8 mouse cellular contexts compared by ENCODE assay signal in the genomic region with DNA sequence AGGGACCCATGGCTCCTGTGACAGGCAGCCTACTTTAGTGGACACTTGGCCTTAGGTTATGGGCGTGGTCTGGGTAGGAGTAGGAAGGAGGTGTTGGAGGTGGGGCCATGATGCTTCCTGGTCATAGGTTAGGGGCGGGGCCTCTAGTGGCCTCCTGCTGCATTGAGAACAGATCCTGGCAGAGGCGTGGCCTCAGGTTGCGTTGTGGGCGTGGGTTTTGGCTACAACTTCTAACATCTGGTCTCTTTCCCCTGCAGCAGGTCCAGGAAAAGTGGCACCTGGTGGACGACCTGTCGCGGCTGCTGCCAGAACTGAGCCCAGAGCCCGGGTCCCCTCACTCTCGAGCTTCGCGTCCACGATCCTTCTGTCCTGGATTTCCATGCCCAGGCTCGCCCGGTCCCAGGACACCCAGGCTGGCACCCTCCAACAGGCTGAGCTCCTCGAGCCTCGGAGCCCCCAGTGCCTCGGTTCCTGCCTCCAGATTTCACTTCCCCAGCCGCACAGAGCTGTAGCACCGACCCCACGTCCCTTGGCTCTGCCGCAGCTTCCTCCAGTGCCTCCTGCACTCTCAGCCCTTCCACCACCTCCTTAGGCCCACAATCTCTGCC. TPM values are rescaled to one million over a fixed set of nuclear protein-coding genes. Genes with fewer than 3 reads are reported as not detected.
DNase-seq lines count a peak whose midpoint lies in the region; ATAC-seq and TF ChIP-seq lines count a peak whose summit lies in the region.

No protein-coding gene starts in this region.

- peak; percentile 78 for DNase-seq in intestine, embryonic 14.5 days (ENCODE audit: low spot score)
- DNase-seq in retina, postnatal 1 day = peak; percentile 42
- DNase-seq in right cerebral cortex, postnatal 36 days (ENCODE audit: low spot score in 2 of 2) = no peak
- DNase-seq in cerebellum, adult 11-12 months = no peak

- peaks cover 6% of the 10 kb centered on the region; the same call in 1 of the 2 replicates for H3K4me1 ChIP-seq in forebrain, embryonic 13.5 days
- H3K4me1 ChIP-seq in forebrain, embryonic 16.5 days (replicated peaks; ENCODE audit: control insufficient read depth, insufficient read depth, low read length) = 0 out of 2 replicates have a peak, but pooled peaks cover 5% of the 10 kb centered on the region
- peaks cover 8% of the 10 kb centered on the region for H3K4me1 ChIP-seq in bone marrow, adult 2 months (ENCODE audit: control insufficient read depth, insufficient read depth, low read length)
- peaks cover 15% of the 10 kb centered on the region for H3K4me1 ChIP-seq in intestine, embryonic 14.5 days (replicated peaks; ENCODE audit: control insufficient read depth, insufficient read depth, low read length)
- H3K4me1 ChIP-seq in liver, embryonic 15.5 days (replicated peaks) = peaks cover 75% of the 10 kb centered on the region

- ATAC-seq in forebrain, embryonic 13.5 days = no peak
- ATAC-seq in forebrain, embryonic 16.5 days = no peak
- peak; percentile 42 for ATAC-seq in intestine, embryonic 14.5 days (replicated peaks; ENCODE audit: low FRiP score, low TSS enrichment, low read depth)
- peak; percentile 74 for ATAC-seq in liver, embryonic 15.5 days (ENCODE audit: insufficient read depth)

- H3K27me3 ChIP-seq in forebrain, embryonic 13.5 days = peaks cover 24% of the 10 kb centered on the region
- H3K27me3 ChIP-seq in forebrain, embryonic 16.5 days (replicated peaks; ENCODE audit: control insufficient read depth, insufficient read depth, low read length) = no peaks in the 10 kb centered on the region; the same call in 1 of the 2 replicates
- H3K27me3 ChIP-seq in intestine, embryonic 14.5 days (replicated peaks; ENCODE audit: control insufficient read depth, insufficient read depth, low read length) = no peaks in the 10 kb centered on the region
- H3K27me3 ChIP-seq in liver, embryonic 15.5 days = no peaks in the 10 kb centered on the region

- no peaks in the 10 kb centered on the region for H3K36me3 ChIP-seq in forebrain, embryonic 13.5 days (ENCODE audit: poor library complexity, severe bottlenecking)
- no peaks in the 10 kb centered on the region for H3K36me3 ChIP-seq in forebrain, embryonic 16.5 days (ENCODE audit: control insufficient read depth, insufficient read depth)
- H3K36me3 ChIP-seq in intestine, embryonic 14.5 days (ENCODE audit: control insufficient read depth, insufficient read depth, low read length) = no peaks in the 10 kb centered on the region
- peaks cover 36% of the 10 kb centered on the region for H3K36me3 ChIP-seq in liver, embryonic 15.5 days (replicated peaks)

- TF ChIP-seq POLR2A in bone marrow, adult 2 months (IDR thresholded peaks at IDR 0.05; ENCODE audit: borderline replicate concordance, control insufficient read depth, low read depth, low read length) = peak; percentile 44; the same call in 1 of the 2 replicates

- no peak overlapping the region for H3K4me3 ChIP-seq in forebrain, embryonic 13.5 days
- no peak overlapping the region for H3K4me3 ChIP-seq in forebrain, embryonic 16.5 days (replicated peaks; ENCODE audit: low read length)
- H3K4me3 ChIP-seq in bone marrow, adult 2 months (replicated peaks; ENCODE audit: control insufficient read depth, low read depth, low read length) = peak overlapping the region; percentile 28
- H3K4me3 ChIP-seq in intestine, embryonic 14.5 days (ENCODE audit: low read depth, low read length) = peak overlapping the region; percentile 15; the same call in 1 of the 2 replicates
- peak overlapping the region; percentile 47 for H3K4me3 ChIP-seq in liver, embryonic 15.5 days (replicated peaks)

- H3K9ac ChIP-seq in forebrain, embryonic 13.5 days = no peak overlapping the region
- no peak overlapping the region for H3K9ac ChIP-seq in forebrain, embryonic 16.5 days (replicated peaks; ENCODE audit: low read depth, low read length)
- H3K9ac ChIP-seq in intestine, embryonic 14.5 days (ENCODE audit: low read length) = 0 out of 2 replicates have a peak overlapping the region, but pooled peaks have one; percentile 13
- H3K9ac ChIP-seq in liver, embryonic 15.5 days = peak overlapping the region; percentile 58

- WGBS in forebrain, embryonic 13.5 days = 12% methylated on average over 22 of the region's 22 CpGs
- 10% methylated on average over 22 of the region's 22 CpGs for WGBS in forebrain, embryonic 16.5 days
- WGBS in bone marrow, adult 2 months = 9% methylated on average over 22 of the region's 22 CpGs
- WGBS in intestine, embryonic 14.5 days = 6% methylated on average over 22 of the region's 22 CpGs
- WGBS in liver, embryonic 15.5 days (ENCODE audit: insufficient replicate concordance) = 8% methylated on average over 22 of the region's 22 CpGs

- peak overlapping the region; percentile 12; the same call in 1 of the 2 replicates for H3K4me2 ChIP-seq in forebrain, embryonic 13.5 days
- no peak overlapping the region for H3K4me2 ChIP-seq in forebrain, embryonic 16.5 days (ENCODE audit: low read length)
- peak overlapping the region; percentile 48 for H3K4me2 ChIP-seq in intestine, embryonic 14.5 days (ENCODE audit: low read length)
- peak overlapping the region; percentile 80 for H3K4me2 ChIP-seq in liver, embryonic 15.5 days

- H3K9me3 ChIP-seq in forebrain, embryonic 13.5 days (replicated peaks) = no peaks in the 10 kb centered on the region
- H3K9me3 ChIP-seq in forebrain, embryonic 16.5 days (ENCODE audit: control insufficient read depth, low read length) = no peaks in the 10 kb centered on the region
- H3K9me3 ChIP-seq in intestine, embryonic 14.5 days (ENCODE audit: control insufficient read depth, low read length) = no peaks in the 10 kb centered on the region
- no peaks in the 10 kb centered on the region for H3K9me3 ChIP-seq in liver, embryonic 15.5 days (replicated peaks)

- no peak overlapping the region for H3K27ac ChIP-seq in forebrain, embryonic 13.5 days
- no peak overlapping the region for H3K27ac ChIP-seq in forebrain, embryonic 16.5 days (ENCODE audit: low read length)
- H3K27ac ChIP-seq in bone marrow, adult 2 months (ENCODE audit: control insufficient read depth, insufficient read depth, low read depth, low read length, poor library complexity) = peak overlapping the region; percentile 78
- peak overlapping the region; percentile 38; the same call in 1 of the 2 replicates for H3K27ac ChIP-seq in intestine, embryonic 14.5 days (ENCODE audit: low read depth)
- peak overlapping the region; percentile 85 for H3K27ac ChIP-seq in liver, embryonic 15.5 days (replicated peaks)

- TF ChIP-seq CTCF in bone marrow, adult 2 months (IDR thresholded peaks at IDR 0.05; ENCODE audit: control insufficient read depth, insufficient read depth, low read length) = no peak

RNA-seq across cellular contexts. Expression of gene 6030468B19Rik, which starts 5.1 kb away (rescaled TPM):
- not detected in 2 replicates for polyA plus RNA-seq in forebrain, embryonic 13.5 days (2015; fragmentation: Nextera tagmentation; extraction: Ambion mirVana)
- polyA plus RNA-seq in forebrain, embryonic 16.5 days (2015; fragmentation: Nextera tagmentation; extraction: Ambion mirVana) = not detected in 2 replicates
- polyA plus RNA-seq in bone marrow, adult 2 months (2011; ENCODE audit: insufficient read depth, insufficient read length, low replicate concordance, missing spikeins) = 13.5 and 16.7 TPM in 2 replicates
- 0.28 TPM in 2 replicates for polyA plus RNA-seq in intestine, embryonic 14.5 days (2014; fragmentation: Nextera tagmentation; extraction: Ambion mirVana)
- 90.0 and 95.8 TPM in 2 replicates for polyA plus RNA-seq in liver, embryonic 15.5 days (2015; fragmentation: Nextera tagmentation; extraction: Ambion mirVana)

RNA-seq across cellular contexts. Expression of gene Tmc6, which starts 10.4 kb away (rescaled TPM):
- polyA plus RNA-seq in forebrain, embryonic 13.5 days (2015; fragmentation: Nextera tagmentation; extraction: Ambion mirVana) = 1.8 and 2.1 TPM in 2 replicates
- 2.7 and 3.3 TPM in 2 replicates for polyA plus RNA-seq in forebrain, embryonic 16.5 days (2015; fragmentation: Nextera tagmentation; extraction: Ambion mirVana)
- 129 and 194 TPM in 2 replicates for polyA plus RNA-seq in bone marrow, adult 2 months (2011; ENCODE audit: insufficient read depth, insufficient read length, low replicate concordance, missing spikeins)
- 20.7 and 26.1 TPM in 2 replicates for polyA plus RNA-seq in intestine, embryonic 14.5 days (2014; fragmentation: Nextera tagmentation; extraction: Ambion mirVana)
- 51.0 and 57.8 TPM in 2 replicates for polyA plus RNA-seq in liver, embryonic 15.5 days (2015; fragmentation: Nextera tagmentation; extraction: Ambion mirVana)

RNA-seq across cellular contexts. Expression of gene Tmc8, which starts 10.5 kb away (rescaled TPM):
- polyA plus RNA-seq in forebrain, embryonic 13.5 days (2015; fragmentation: Nextera tagmentation; extraction: Ambion mirVana) = 0.45 and 0.52 TPM in 2 replicates
- polyA plus RNA-seq in forebrain, embryonic 16.5 days (2015; fragmentation: Nextera tagmentation; extraction: Ambion mirVana) = 0.78 and 0.99 TPM in 2 replicates
- polyA plus RNA-seq in bone marrow, adult 2 months (2011; ENCODE audit: insufficient read depth, insufficient read length, low replicate concordance, missing spikeins) = 32.6 and 51.1 TPM in 2 replicates
- 3.8 and 5.2 TPM in 2 replicates for polyA plus RNA-seq in intestine, embryonic 14.5 days (2014; fragmentation: Nextera tagmentation; extraction: Ambion mirVana)
- 15.0 and 20.4 TPM in 2 replicates for polyA plus RNA-seq in liver, embryonic 15.5 days (2015; fragmentation: Nextera tagmentation; extraction: Ambion mirVana)

RNA-seq across cellular contexts. Expression of gene Gm20708, which starts 17.1 kb away (rescaled TPM):
- 0.36 and 0.49 TPM in 2 replicates for polyA plus RNA-seq in forebrain, embryonic 13.5 days (2015; fragmentation: Nextera tagmentation; extraction: Ambion mirVana)
- 0.19 and 0.90 TPM in 2 replicates for polyA plus RNA-seq in forebrain, embryonic 16.5 days (2015; fragmentation: Nextera tagmentation; extraction: Ambion mirVana)
- 9.5 and 12.3 TPM in 2 replicates for polyA plus RNA-seq in bone marrow, adult 2 months (2011; ENCODE audit: insufficient read depth, insufficient read length, low replicate concordance, missing spikeins)
- 0.83 TPM in 1 of 2 replicates, not detected in the other for polyA plus RNA-seq in intestine, embryonic 14.5 days (2014; fragmentation: Nextera tagmentation; extraction: Ambion mirVana)
- 0.28 and 0.45 TPM in 2 replicates for polyA plus RNA-seq in liver, embryonic 15.5 days (2015; fragmentation: Nextera tagmentation; extraction: Ambion mirVana)

RNA-seq across cellular contexts. Expression of gene Syngr2, which starts 17.1 kb away (rescaled TPM):
- polyA plus RNA-seq in forebrain, embryonic 13.5 days (2015; fragmentation: Nextera tagmentation; extraction: Ambion mirVana) = 15.9 and 17.4 TPM in 2 replicates
- polyA plus RNA-seq in forebrain, embryonic 16.5 days (2015; fragmentation: Nextera tagmentation; extraction: Ambion mirVana) = 13.1 and 14.4 TPM in 2 replicates
- polyA plus RNA-seq in bone marrow, adult 2 months (2011; ENCODE audit: insufficient read depth, insufficient read length, low replicate concordance, missing spikeins) = 56.0 and 120 TPM in 2 replicates
- 145 TPM in 2 replicates for polyA plus RNA-seq in intestine, embryonic 14.5 days (2014; fragmentation: Nextera tagmentation; extraction: Ambion mirVana)
- 49.2 and 54.7 TPM in 2 replicates for polyA plus RNA-seq in liver, embryonic 15.5 days (2015; fragmentation: Nextera tagmentation; extraction: Ambion mirVana)

Comparison
In these comparisons a context has a peak if more than half of its experiments do, and no peak if none do; other contexts are left out.
1. ATAC-seq: peak in intestine, embryonic 14.5 days (single experiment) and liver, embryonic 15.5 days (single experiment); none in forebrain, embryonic 13.5 days (single experiment) and forebrain, embryonic 16.5 days (single experiment).
2. H3K27ac ChIP-seq: peak in bone marrow, adult 2 months (single experiment), intestine, embryonic 14.5 days (single experiment) and liver, embryonic 15.5 days (single experiment); none in forebrain, embryonic 13.5 days (single experiment) and forebrain, embryonic 16.5 days (single experiment).
3. H3K4me3 ChIP-seq: peak in bone marrow, adult 2 months (single experiment), intestine, embryonic 14.5 days (single experiment) and liver, embryonic 15.5 days (single experiment); none in forebrain, embryonic 13.5 days (single experiment) and forebrain, embryonic 16.5 days (single experiment).
4. H3K9ac ChIP-seq: peak in intestine, embryonic 14.5 days (single experiment) and liver, embryonic 15.5 days (single experiment); none in forebrain, embryonic 13.5 days (single experiment) and forebrain, embryonic 16.5 days (single experiment).
5. DNase-seq: peak in intestine, embryonic 14.5 days (single experiment) and retina, postnatal 1 day (single experiment); none in right cerebral cortex, postnatal 36 days (0 of 2) and cerebellum, adult 11-12 months (single experiment).
6. RNA of gene 6030468B19Rik, which starts 5.1 kb away (polyA plus RNA-seq): 90.0 to 95.8 TPM in liver, embryonic 15.5 days and 13.5 to 16.7 TPM in bone marrow, adult 2 months; 0.28 TPM in intestine, embryonic 14.5 days, not detected in forebrain, embryonic 16.5 days and not detected in forebrain, embryonic 13.5 days; every median in the first group is over 10 times any median in the second.